Mouse (Mus musculus) frontal cortex, adult (tissue): ENCODE data around the gene Idh3a.

Experiments used
- ATAC-seq: cut with Nextera tagmentation; 2 replicates; pipeline ENCODE4 v1.9.2; 2017; ENCODE audit warnings: mild to moderate bottlenecking, moderate library complexity, mixed read lengths; ENCODE audit not compliant: low TSS enrichment

Gene Idh3a

GRCm38 (mm10) chr9:54647456-54647855, 61.3 kb downstream of the Idh3a start:
- no peak for ATAC-seq

- no peak for ATAC-seq
These were observed 63.2 kb downstream of the Idh3a start for GRCm38 (mm10) chr9:54649360-54649759.

DNA sequence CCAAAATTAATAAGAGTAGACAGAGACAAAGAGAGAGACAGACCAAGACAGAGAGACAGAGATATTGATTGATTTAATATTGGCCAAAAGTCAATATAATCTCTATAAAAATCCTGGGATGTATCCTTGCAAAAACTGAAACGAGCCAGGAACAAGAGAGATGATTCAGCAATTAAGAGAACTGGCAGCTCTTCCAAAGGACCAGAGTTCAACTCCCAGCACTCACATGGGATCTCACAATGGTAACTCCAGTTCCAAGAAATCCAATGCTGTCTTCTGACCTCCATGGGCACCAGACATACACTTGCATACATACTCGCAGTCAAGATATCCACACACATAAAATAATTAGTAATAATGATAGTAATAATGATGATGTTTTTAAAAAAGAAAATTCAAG, 66.6 kb downstream of the Idh3a start:
- ATAC-seq = no peak
